16 mouse cellular contexts compared by ENCODE assay signal in genomic region chr17:43554516-43555403, GRCm38 (mm10). TPM values are rescaled to one million over a fixed set of nuclear protein-coding genes. Genes with fewer than 3 reads are reported as not detected.
DNase-seq lines count a peak whose midpoint lies in the region; ATAC-seq and TF ChIP-seq lines count a peak whose summit lies in the region.
"Had no signal": no experiment of that assay in that cellular context is flagged by ENCODE, and none has a peak within 500 bp of the region (broad histone marks: within the 10 kb centered on the region; RNA-seq: fewer than 3 reads in every experiment).

No protein-coding gene starts in this region.

- 36% methylated on average over 12 of the region's 12 CpGs for WGBS in stomach, embryonic 14.5 days
- WGBS in stomach, postnatal 0 days, result 32% methylated on average over 12 of the region's 12 CpGs
- 33% methylated on average over 12 of the region's 12 CpGs for WGBS in intestine, embryonic 16.5 days

- H3K27ac ChIP-seq in stomach, embryonic 14.5 days (ENCODE audit: low read length), result no peak overlapping the region
- no peak overlapping the region for H3K27ac ChIP-seq in stomach, postnatal 0 days (replicated peaks)
- peak overlapping the region; percentile 39; the same call in 1 of the 2 replicates for H3K27ac ChIP-seq in intestine, embryonic 16.5 days (ENCODE audit: low read length)
- H3K27ac ChIP-seq: embryonic facial prominence, embryonic 12.5 days; hindbrain, embryonic 10.5 days; limb, embryonic 15.5 days had no signal

- no peak overlapping the region for H3K4me2 ChIP-seq in stomach, embryonic 14.5 days (replicated peaks; ENCODE audit: low read depth, low read length)
- no peak overlapping the region for H3K4me2 ChIP-seq in stomach, postnatal 0 days (replicated peaks; ENCODE audit: low read depth)
- no peak overlapping the region; the same call in 1 of the 2 replicates for H3K4me2 ChIP-seq in intestine, embryonic 16.5 days (ENCODE audit: low read depth, low read length)
- H3K4me2 ChIP-seq: embryonic facial prominence, embryonic 12.5 days; limb, embryonic 15.5 days had no signal

- TF ChIP-seq CTCF in stomach, postnatal 0 days (IDR thresholded peaks at IDR 0.05; ENCODE audit: low read depth), result no peak

- H3K4me3 ChIP-seq in stomach, embryonic 14.5 days (ENCODE audit: low read depth, low read length), result no peak overlapping the region
- H3K4me3 ChIP-seq in stomach, postnatal 0 days (ENCODE audit: low read depth, low read length), result no peak overlapping the region
- no peak overlapping the region for H3K4me3 ChIP-seq in intestine, embryonic 16.5 days (ENCODE audit: low read length)
- H3K4me3 ChIP-seq: embryonic facial prominence, embryonic 12.5 days; hindbrain, embryonic 10.5 days; limb, embryonic 15.5 days had no signal

- no peaks in the 10 kb centered on the region for H3K27me3 ChIP-seq in stomach, embryonic 14.5 days (ENCODE audit: control insufficient read depth, insufficient read depth, low read length)
- no peaks in the 10 kb centered on the region for H3K27me3 ChIP-seq in stomach, postnatal 0 days (ENCODE audit: control insufficient read depth, insufficient read depth, low read length)
- no peaks in the 10 kb centered on the region for H3K27me3 ChIP-seq in intestine, embryonic 16.5 days (replicated peaks; ENCODE audit: control insufficient read depth, insufficient read depth, low read length)
- H3K27me3 ChIP-seq: embryonic facial prominence, embryonic 12.5 days; limb, embryonic 15.5 days had no signal

- H3K36me3 ChIP-seq in stomach, embryonic 14.5 days (ENCODE audit: control insufficient read depth, insufficient read depth, low read length), result no peaks in the 10 kb centered on the region
- H3K36me3 ChIP-seq in stomach, postnatal 0 days (ENCODE audit: control insufficient read depth, insufficient read depth, low read length), result no peaks in the 10 kb centered on the region
- H3K36me3 ChIP-seq in intestine, embryonic 16.5 days (ENCODE audit: control insufficient read depth, insufficient read depth, low read length), result no peaks in the 10 kb centered on the region
- H3K36me3 ChIP-seq: embryonic facial prominence, embryonic 12.5 days; hindbrain, embryonic 10.5 days; limb, embryonic 15.5 days had no signal

- no peaks in the 10 kb centered on the region for H3K4me1 ChIP-seq in stomach, embryonic 14.5 days (ENCODE audit: control insufficient read depth, insufficient read depth, low read length)
- no peaks in the 10 kb centered on the region for H3K4me1 ChIP-seq in stomach, postnatal 0 days (replicated peaks; ENCODE audit: control insufficient read depth, insufficient read depth)
- peaks cover 5% of the 10 kb centered on the region; the same call in 1 of the 2 replicates for H3K4me1 ChIP-seq in intestine, embryonic 16.5 days (ENCODE audit: control insufficient read depth, insufficient read depth, low read length)
- H3K4me1 ChIP-seq: embryonic facial prominence, embryonic 12.5 days; limb, embryonic 15.5 days had no signal

- no peak overlapping the region for H3K9ac ChIP-seq in stomach, embryonic 14.5 days (replicated peaks; ENCODE audit: low read depth, low read length)
- no peak overlapping the region for H3K9ac ChIP-seq in stomach, postnatal 0 days (ENCODE audit: low read length)
- H3K9ac ChIP-seq in intestine, embryonic 16.5 days (ENCODE audit: low read depth, low read length), result no peak overlapping the region
- H3K9ac ChIP-seq: embryonic facial prominence, embryonic 12.5 days; forebrain, postnatal 0 days; limb, embryonic 15.5 days had no signal

- ATAC-seq in stomach, embryonic 14.5 days (ENCODE audit: insufficient number of reproducible peaks, insufficient read depth, low FRiP score, low read depth), result 0 out of 2 replicates have a peak, but pooled peaks have one; percentile 56
- no peak for ATAC-seq in stomach, postnatal 0 days (ENCODE audit: low FRiP score, low TSS enrichment)
- peak; percentile 88 for ATAC-seq in intestine, embryonic 16.5 days
- ATAC-seq: forebrain, postnatal 0 days had no signal

- no peak for TF ChIP-seq EP300 in stomach, postnatal 0 days (optimal IDR thresholded peaks at IDR 0.05)

- H3K9me3 ChIP-seq in stomach, embryonic 14.5 days (ENCODE audit: control insufficient read depth, low read depth, low read length), result no peaks in the 10 kb centered on the region
- no peaks in the 10 kb centered on the region for H3K9me3 ChIP-seq in stomach, postnatal 0 days (ENCODE audit: control insufficient read depth, low read length)
- no peaks in the 10 kb centered on the region for H3K9me3 ChIP-seq in intestine, embryonic 16.5 days (ENCODE audit: control insufficient read depth, low read length)
- H3K9me3 ChIP-seq: embryonic facial prominence, embryonic 12.5 days; hindbrain, embryonic 10.5 days; limb, embryonic 15.5 days had no signal

- no peak for DNase-seq in stomach, postnatal 0 days (ENCODE audit: low spot score)
- peak; percentile 18 to 27 for DNase-seq in heart, adult 9 months (ENCODE audit: low spot score in 2 of 2)
- DNase-seq in frontal cortex, postnatal 25 days (ENCODE audit: low spot score in 2 of 2), result no peak
- DNase-seq in layer of hippocampus, postnatal 10 days (ENCODE audit: low spot score in 2 of 2), result no peak
- DNase-seq in frontal cortex, adult 2 months (ENCODE audit: extremely low spot score in 1 of 2, low spot score in 1 of 2), result no peak
- DNase-seq: cerebellum, adult 8-10 months; forebrain, postnatal 0 days; kidney, adult 8-10 months; thymus, postnatal 14 days had no signal

RNA-seq across cellular contexts. Expression of gene Ankrd66, which starts 11.3 kb away (rescaled TPM):
- 0.19 TPM in 1 of 2 replicates, not detected in the other for polyA plus RNA-seq in stomach, embryonic 14.5 days (2014; fragmentation: Nextera tagmentation; extraction: Ambion mirVana)
- polyA plus RNA-seq in stomach, postnatal 0 days (2015; fragmentation: Nextera tagmentation; extraction: Ambion mirVana), result not detected in 2 replicates
- polyA plus RNA-seq in intestine, embryonic 16.5 days (2015; fragmentation: Nextera tagmentation; extraction: Ambion mirVana), result 0.21 TPM in 1 of 2 replicates, not detected in the other
- under 1 TPM; 0.25 to 0.37 TPM for total RNA-seq in layer of hippocampus, postnatal 10 days (2021)
- polyA plus RNA-seq in frontal cortex, adult 2 months (2012; rRNA removed), result 0.38 and 0.48 TPM in 2 replicates
- total RNA-seq: ES-E14; forebrain, postnatal 0 days had no signal
- polyA plus RNA-seq: embryonic facial prominence, embryonic 12.5 days had no signal

RNA-seq across cellular contexts. Expression of gene Pla2g7, which starts 13.1 kb away (rescaled TPM):
- 8.4 and 10.9 TPM in 2 replicates for polyA plus RNA-seq in stomach, embryonic 14.5 days (2014; fragmentation: Nextera tagmentation; extraction: Ambion mirVana)
- 9.1 and 9.6 TPM in 2 replicates for polyA plus RNA-seq in stomach, postnatal 0 days (2015; fragmentation: Nextera tagmentation; extraction: Ambion mirVana)
- 14.0 and 14.2 TPM in 2 replicates for polyA plus RNA-seq in intestine, embryonic 16.5 days (2015; fragmentation: Nextera tagmentation; extraction: Ambion mirVana)
- total RNA-seq in layer of hippocampus, postnatal 10 days (2021), result 10 to 100 TPM; 86.1 to 92.7 TPM
- polyA plus RNA-seq in frontal cortex, adult 2 months (2012; rRNA removed), result 143 and 150 TPM in 2 replicates

RNA-seq across cellular contexts. Expression of gene Mep1a, which starts 52.1 kb away (rescaled TPM):
- polyA plus RNA-seq in stomach, embryonic 14.5 days (2014; fragmentation: Nextera tagmentation; extraction: Ambion mirVana), result 0.20 TPM in 1 of 2 replicates, not detected in the other
- 0.04 and 0.34 TPM in 2 replicates for polyA plus RNA-seq in stomach, postnatal 0 days (2015; fragmentation: Nextera tagmentation; extraction: Ambion mirVana)
- polyA plus RNA-seq in intestine, embryonic 16.5 days (2015; fragmentation: Nextera tagmentation; extraction: Ambion mirVana), result 51.0 and 64.1 TPM in 2 replicates
- not detected for total RNA-seq in layer of hippocampus, postnatal 10 days (2021)
- 0.06 and 0.08 TPM in 2 replicates for polyA plus RNA-seq in frontal cortex, adult 2 months (2012; rRNA removed)
- total RNA-seq: ES-E14; forebrain, postnatal 0 days; layer of hippocampus, postnatal 25 days had no signal
- polyA plus RNA-seq: embryonic facial prominence, embryonic 12.5 days; hindbrain, embryonic 10.5 days had no signal

Comparison
In these comparisons a context has a peak if more than half of its experiments do, and no peak if none do; other contexts are left out.
1. DNase-seq: peak in heart, adult 9 months (2 of 2); none in stomach, postnatal 0 days (single experiment), frontal cortex, postnatal 25 days (0 of 2), layer of hippocampus, postnatal 10 days (0 of 2) and frontal cortex, adult 2 months (0 of 2).
2. RNA of gene Mep1a, which starts 52.1 kb away (polyA plus RNA-seq): 51.0 to 64.1 TPM in intestine, embryonic 16.5 days; 0.06 to 0.08 TPM in frontal cortex, adult 2 months, 0.04 to 0.34 TPM in stomach, postnatal 0 days and 0.20 TPM in stomach, embryonic 14.5 days; every median in the first group is over 10 times any median in the second.